Comparison of ENCODE assay signal across 21 mouse cellular contexts in the genomic region with DNA sequence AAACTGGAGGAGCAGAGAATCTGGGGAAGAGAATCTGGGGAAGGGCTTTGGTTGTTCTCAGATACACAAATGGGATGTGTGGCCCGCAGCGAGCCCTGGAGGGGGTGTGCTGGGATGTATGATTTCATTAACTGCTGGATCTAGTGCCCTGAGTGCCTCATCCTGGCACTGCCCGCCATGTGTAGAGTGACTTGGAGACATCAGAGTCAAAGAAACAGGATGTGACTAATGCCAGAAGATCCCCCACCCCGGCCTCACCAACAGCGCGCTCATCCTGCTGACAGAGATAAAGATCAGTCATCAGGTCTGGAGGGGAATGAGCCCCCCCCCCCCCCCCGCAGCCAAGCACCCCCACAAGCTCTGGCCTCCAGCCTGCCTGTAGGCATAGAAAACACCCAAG.
DNase-seq lines count a peak whose midpoint lies in the region; ATAC-seq and TF ChIP-seq lines count a peak whose summit lies in the region.
"Had no signal": no experiment of that assay in that cellular context is flagged by ENCODE, and none has a peak within 500 bp of the region (broad histone marks: within the 10 kb centered on the region; RNA-seq: fewer than 3 reads in every experiment).

No protein-coding gene starts in this region.

- H3K27me3 ChIP-seq in forebrain, embryonic 12.5 days: no peaks in the 10 kb centered on the region
- no peaks in the 10 kb centered on the region for H3K27me3 ChIP-seq in forebrain, embryonic 16.5 days (replicated peaks; ENCODE audit: control insufficient read depth, insufficient read depth, low read length)
- H3K27me3 ChIP-seq in midbrain, embryonic 10.5 days (ENCODE audit: low read depth, poor library complexity, severe bottlenecking): no peaks in the 10 kb centered on the region
- no peaks in the 10 kb centered on the region for H3K27me3 ChIP-seq in midbrain, postnatal 0 days (ENCODE audit: insufficient read depth, low read length)
- no peaks in the 10 kb centered on the region for H3K27me3 ChIP-seq in kidney, embryonic 14.5 days (ENCODE audit: control insufficient read depth, insufficient read depth, low read length)
- H3K27me3 ChIP-seq: forebrain, embryonic 13.5 days; limb, embryonic 12.5 days; liver, embryonic 13.5 days had no signal

- TF ChIP-seq CTCF in midbrain, postnatal 0 days (IDR thresholded peaks at IDR 0.05): no peak

- H3K4me1 ChIP-seq in forebrain, embryonic 12.5 days: 0 out of 2 replicates have a peak, but pooled peaks cover 2% of the 10 kb centered on the region
- no peaks in the 10 kb centered on the region for H3K4me1 ChIP-seq in forebrain, embryonic 16.5 days (replicated peaks; ENCODE audit: control insufficient read depth, insufficient read depth, low read length)
- peaks cover 3% of the 10 kb centered on the region; the same call in 1 of the 2 replicates for H3K4me1 ChIP-seq in midbrain, embryonic 10.5 days
- H3K4me1 ChIP-seq in midbrain, postnatal 0 days (ENCODE audit: insufficient read depth, low read length): no peaks in the 10 kb centered on the region
- no peaks in the 10 kb centered on the region for H3K4me1 ChIP-seq in kidney, embryonic 14.5 days (ENCODE audit: control insufficient read depth, insufficient read depth, low read length)
- H3K4me1 ChIP-seq: forebrain, embryonic 13.5 days; limb, embryonic 12.5 days had no signal

- H3K9ac ChIP-seq in forebrain, embryonic 12.5 days: no peak overlapping the region
- no peak overlapping the region for H3K9ac ChIP-seq in forebrain, embryonic 16.5 days (replicated peaks; ENCODE audit: low read depth, low read length)
- no peak overlapping the region for H3K9ac ChIP-seq in midbrain, postnatal 0 days (replicated peaks; ENCODE audit: low read length, poor library complexity, severe bottlenecking)
- no peak overlapping the region for H3K9ac ChIP-seq in kidney, embryonic 14.5 days (ENCODE audit: low read depth, low read length)
- H3K9ac ChIP-seq: forebrain, embryonic 13.5 days; limb, embryonic 12.5 days; liver, embryonic 13.5 days had no signal

- peaks cover 12% of the 10 kb centered on the region; the same call in 1 of the 2 replicates for H3K36me3 ChIP-seq in forebrain, embryonic 12.5 days (replicated peaks)
- no peaks in the 10 kb centered on the region; the same call in 1 of the 2 replicates for H3K36me3 ChIP-seq in forebrain, embryonic 16.5 days (ENCODE audit: control insufficient read depth, insufficient read depth)
- peaks cover 11% of the 10 kb centered on the region; the same call in 1 of the 2 replicates for H3K36me3 ChIP-seq in midbrain, embryonic 10.5 days
- H3K36me3 ChIP-seq in midbrain, postnatal 0 days (ENCODE audit: insufficient read depth, low read length): 0 out of 2 replicates have a peak, but pooled peaks cover 7% of the 10 kb centered on the region
- H3K36me3 ChIP-seq in kidney, embryonic 14.5 days (ENCODE audit: control insufficient read depth, insufficient read depth, low read length): no peaks in the 10 kb centered on the region
- H3K36me3 ChIP-seq: liver, embryonic 13.5 days had no signal

- 0 out of 2 replicates have a peak, but pooled peaks have one; percentile 33 for ATAC-seq in forebrain, embryonic 12.5 days (ENCODE audit: low FRiP score)
- ATAC-seq in forebrain, embryonic 16.5 days: no peak
- ATAC-seq in midbrain, postnatal 0 days (ENCODE audit: low FRiP score): no peak
- ATAC-seq in CD4-positive, CD25-positive, alpha-beta regulatory T cell, adult 4 months: peak; percentile 68
- peak; percentile 63 for ATAC-seq in inflammation-experienced regulatory T-cells, adult 6 months
- ATAC-seq in kidney, embryonic 14.5 days (ENCODE audit: low FRiP score, low TSS enrichment): no peak
- ATAC-seq: forebrain, embryonic 13.5 days had no signal

- no peak for DNase-seq in midbrain, embryonic 10.5 days (ENCODE audit: low spot score)
- DNase-seq in midbrain, postnatal 0 days (ENCODE audit: low spot score): no peak
- no peak for DNase-seq in layer of hippocampus, postnatal 36 days
- DNase-seq: adrenal gland, adult 2 months; B cell, adult 2 months; cerebellum, adult 11 months; cerebellum, postnatal 25 days; gastrocnemius, postnatal 36 days; heart, postnatal 14 days; liver, embryonic 13.5 days; right cerebral cortex, postnatal 4 days had no signal

- no peak overlapping the region for H3K4me2 ChIP-seq in forebrain, embryonic 12.5 days
- no peak overlapping the region for H3K4me2 ChIP-seq in forebrain, embryonic 16.5 days (ENCODE audit: low read length)
- H3K4me2 ChIP-seq in midbrain, postnatal 0 days (ENCODE audit: low read depth, low read length, poor library complexity, severe bottlenecking): no peak overlapping the region
- H3K4me2 ChIP-seq in kidney, embryonic 14.5 days (replicated peaks; ENCODE audit: low read depth, low read length): no peak overlapping the region
- H3K4me2 ChIP-seq: forebrain, embryonic 13.5 days; limb, embryonic 12.5 days; liver, embryonic 13.5 days had no signal

- H3K27ac ChIP-seq in forebrain, embryonic 12.5 days: no peak overlapping the region
- no peak overlapping the region for H3K27ac ChIP-seq in forebrain, embryonic 16.5 days (ENCODE audit: low read length)
- 0 out of 2 replicates have a peak overlapping the region, but pooled peaks have one; percentile 42 for H3K27ac ChIP-seq in midbrain, embryonic 10.5 days (replicated peaks)
- H3K27ac ChIP-seq in midbrain, postnatal 0 days (ENCODE audit: low read depth, low read length): no peak overlapping the region
- no peak overlapping the region for H3K27ac ChIP-seq in kidney, embryonic 14.5 days (ENCODE audit: low read depth, low read length)
- H3K27ac ChIP-seq: forebrain, embryonic 13.5 days; heart, embryonic 10.5 days; kidney, postnatal 0 days; limb, embryonic 12.5 days; liver, embryonic 13.5 days; macrophage had no signal

- H3K9me3 ChIP-seq in forebrain, embryonic 12.5 days: no peaks in the 10 kb centered on the region
- H3K9me3 ChIP-seq in forebrain, embryonic 16.5 days (ENCODE audit: control insufficient read depth, low read length): no peaks in the 10 kb centered on the region
- no peaks in the 10 kb centered on the region for H3K9me3 ChIP-seq in midbrain, embryonic 10.5 days (replicated peaks)
- H3K9me3 ChIP-seq in midbrain, postnatal 0 days (ENCODE audit: low read length): no peaks in the 10 kb centered on the region
- no peaks in the 10 kb centered on the region for H3K9me3 ChIP-seq in kidney, embryonic 14.5 days (ENCODE audit: control insufficient read depth, low read length)
- H3K9me3 ChIP-seq: forebrain, embryonic 13.5 days; heart, embryonic 10.5 days; limb, embryonic 12.5 days; liver, embryonic 13.5 days had no signal

- WGBS in forebrain, embryonic 12.5 days: 90% methylated on average over 6 of the region's 7 CpGs
- WGBS in forebrain, embryonic 16.5 days: 85% methylated on average over 7 of the region's 7 CpGs
- 90% methylated on average over 7 of the region's 7 CpGs for WGBS in midbrain, embryonic 10.5 days
- WGBS in midbrain, postnatal 0 days: 89% methylated on average over 6 of the region's 7 CpGs
- 72% methylated on average over 7 of the region's 7 CpGs for WGBS in kidney, embryonic 14.5 days

- no peak overlapping the region for H3K4me3 ChIP-seq in forebrain, embryonic 12.5 days (replicated peaks)
- no peak overlapping the region for H3K4me3 ChIP-seq in forebrain, embryonic 16.5 days (replicated peaks; ENCODE audit: low read length)
- H3K4me3 ChIP-seq in midbrain, embryonic 10.5 days: no peak overlapping the region
- no peak overlapping the region for H3K4me3 ChIP-seq in midbrain, postnatal 0 days (ENCODE audit: low read depth, low read length)
- no peak overlapping the region for H3K4me3 ChIP-seq in kidney, embryonic 14.5 days (ENCODE audit: low read length)
- H3K4me3 ChIP-seq: forebrain, embryonic 13.5 days; heart, embryonic 10.5 days; limb, embryonic 12.5 days; liver, embryonic 13.5 days had no signal

Comparison
In these comparisons a context has a peak if more than half of its experiments do, and no peak if none do; other contexts are left out.
1. ATAC-seq: peak in forebrain, embryonic 12.5 days (single experiment), CD4-positive, CD25-positive, alpha-beta regulatory T cell, adult 4 months (single experiment) and inflammation-experienced regulatory T-cells, adult 6 months (single experiment); none in forebrain, embryonic 16.5 days (single experiment), midbrain, postnatal 0 days (single experiment) and kidney, embryonic 14.5 days (single experiment).